Mouse (Mus musculus) thymus, adult 2 months (tissue): Measurements from ENCODE around the gene Pcsk6.
A peak's percentile ranks its signal among the peaks of the same experiment; 100 is the strongest.

Experiments used
- CTCF ChIP-seq: fragments of 200-500 bp; IDR thresholded peaks from 2 replicates; pipeline ENCODE4 v1.5.1; 2012; ENCODE audit warnings: mild to moderate bottlenecking, control low read depth, low read length, moderate library complexity, borderline replicate concordance; ENCODE audit not compliant: control insufficient read depth, poor library complexity, insufficient read depth; ENCODE audit errors: extremely low read depth
- POLR2A ChIP-seq: fragments of 200-500 bp; IDR thresholded peaks from 2 replicates; pipeline ENCODE4 v1.6.1; 2012; ENCODE audit warnings: mild to moderate bottlenecking, low read length, control low read depth, moderate library complexity; ENCODE audit not compliant: control insufficient read depth, poor library complexity, insufficient read depth; ENCODE audit errors: extremely low read depth

GRCm38 (mm10) chr7:66079364-66080230 lies 218.1 kb downstream of the Pcsk6 start, which contains the start of gene Selenos:
- TF ChIP-seq CTCF (peak; percentile 60; the same call in 1 of the 2 replicates), POLR2A (peak; percentile 70)
